9 mouse cellular contexts compared by ENCODE assay signal in the genomic region with DNA sequence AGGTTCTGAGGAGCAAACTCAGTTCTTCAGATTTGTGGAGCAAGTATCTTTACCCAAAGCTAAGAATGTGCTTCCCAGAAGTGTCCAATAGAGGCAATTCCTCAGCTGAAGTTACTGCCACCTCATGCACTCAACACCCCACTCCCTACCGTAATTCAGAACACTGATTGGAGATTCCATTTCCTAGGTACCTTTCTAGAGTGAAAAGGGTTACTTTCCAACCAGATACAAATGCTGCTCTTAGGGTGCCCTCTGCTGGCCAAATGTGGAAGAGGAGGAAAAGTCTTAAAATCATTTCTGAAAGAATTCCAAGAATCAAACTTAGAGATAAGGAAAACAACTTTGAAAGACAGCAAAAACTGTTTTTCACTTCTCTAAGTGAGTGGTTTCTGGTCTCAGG. TPM values are rescaled to one million over a fixed set of nuclear protein-coding genes. Genes with fewer than 3 reads are reported as not detected.
A peak's percentile ranks its signal among the peaks of the same experiment; 100 is the strongest.
DNase-seq lines count a peak whose midpoint lies in the region; ATAC-seq lines count a peak whose summit lies in the region.
"Had no signal": no experiment of that assay in that cellular context is flagged by ENCODE, and none has a peak within 500 bp of the region (broad histone marks: within the 10 kb centered on the region; RNA-seq: fewer than 3 reads in every experiment).

No protein-coding gene starts in this region.

- peak; percentile 69 for ATAC-seq in granulocyte monocyte progenitor cell, adult 5-6 weeks (replicated peaks; ENCODE audit: poor library complexity, severe bottlenecking)

- DNase-seq in B cell, adult 2 months = peak; percentile 71 to 72
- peak; percentile 38 for DNase-seq in MEL-GATA-1-ER (ENCODE audit: extremely low read depth, low read depth)
- DNase-seq in cerebellum, postnatal 14 days = peak; percentile 78 to 86
- DNase-seq in kidney, postnatal 4 days = peak; percentile 88 to 89
- peak; percentile 40 to 60 for DNase-seq in lung, adult 18-20 months
- peak; percentile 20 for DNase-seq in retina, adult 2 months (ENCODE audit: low read depth, low spot score)
- DNase-seq in urinary bladder, postnatal 4 days (ENCODE audit: low spot score in 2 of 2) = peak; percentile 43 to 77

RNA-seq across cellular contexts. Expression of a gene that starts 4.3 kb away (rescaled TPM):
- not detected in 2 replicates for total RNA-seq in granulocyte monocyte progenitor cell, adult 5-6 weeks (2014; fragmentation: Nextera tagmentation)
- total RNA-seq in granulocyte monocyte progenitor cell, adult 5-6 weeks (2017) = not detected in 2 replicates
- total RNA-seq: layer of hippocampus, adult 8-10 months had no signal

RNA-seq across cellular contexts. Expression of a gene that starts 35.8 kb away (rescaled TPM):
- 1.6 TPM in 1 of 2 replicates, not detected in the other for total RNA-seq in granulocyte monocyte progenitor cell, adult 5-6 weeks (2014; fragmentation: Nextera tagmentation)
- 5.8 and 6.7 TPM in 2 replicates for total RNA-seq in granulocyte monocyte progenitor cell, adult 5-6 weeks (2017)

RNA-seq across cellular contexts. Expression of a gene that starts 59.7 kb away (rescaled TPM):
- total RNA-seq in granulocyte monocyte progenitor cell, adult 5-6 weeks (2014; fragmentation: Nextera tagmentation) = 23.9 and 35.8 TPM in 2 replicates
- total RNA-seq in granulocyte monocyte progenitor cell, adult 5-6 weeks (2017) = 45.3 and 50.9 TPM in 2 replicates

Comparison
In these comparisons a context has a peak if more than half of its experiments do, and no peak if none do; other contexts are left out.
1. Peak in every context shown above with its lines: DNase-seq and ATAC-seq.
2. DNase-seq: peak in every context shown above with its lines; median percentile 88 in kidney, postnatal 4 days; 82 in cerebellum, postnatal 14 days; 72 in B cell, adult 2 months; 60 in urinary bladder, postnatal 4 days; 50 in lung, adult 18-20 months; 38 in MEL-GATA-1-ER; 20 in retina, adult 2 months.